Comparison of ENCODE assay signal across 8 mouse cellular contexts in genomic region chr3:96263558-96264403, GRCm38 (mm10). TPM values are rescaled to one million over a fixed set of nuclear protein-coding genes. Genes with fewer than 3 reads are reported as not detected.
DNase-seq lines count a peak whose midpoint lies in the region; ATAC-seq and TF ChIP-seq lines count a peak whose summit lies in the region.

No protein-coding gene starts in this region.

- no peaks in the 10 kb centered on the region for H3K9me3 ChIP-seq in forebrain, embryonic 12.5 days
- H3K9me3 ChIP-seq in hindbrain, embryonic 15.5 days, result no peaks in the 10 kb centered on the region
- no peaks in the 10 kb centered on the region for H3K9me3 ChIP-seq in liver, embryonic 12.5 days (replicated peaks)

- peak overlapping the region; percentile 85 for H3K9ac ChIP-seq in forebrain, embryonic 12.5 days
- peak overlapping the region; percentile 50 for H3K9ac ChIP-seq in hindbrain, embryonic 15.5 days
- H3K9ac ChIP-seq in liver, embryonic 12.5 days, result peak overlapping the region; percentile 84

- H3K36me3 ChIP-seq in forebrain, embryonic 12.5 days (replicated peaks), result no peaks in the 10 kb centered on the region
- no peaks in the 10 kb centered on the region for H3K36me3 ChIP-seq in hindbrain, embryonic 15.5 days
- no peaks in the 10 kb centered on the region for H3K36me3 ChIP-seq in liver, embryonic 12.5 days

- intact Hi-C loops in left cerebral cortex, adult 2 months (cut with DNase I), result loop anchor here (1.0 to 5.0 kb wide), 3 partner anchors 23 to 206 kb away; partner anchors contain the start of genes Hist2h2aa2, Hist2h2ac, Hist2h2be and Vps45

- ATAC-seq in forebrain, embryonic 12.5 days (ENCODE audit: low FRiP score), result peak; percentile 7
- ATAC-seq in hindbrain, embryonic 15.5 days (ENCODE audit: low FRiP score, low read depth), result peak; percentile 11; the same call in 1 of the 2 replicates
- ATAC-seq in liver, embryonic 12.5 days, result no peak

- no peak for TF ChIP-seq CTCF in left cerebral cortex, adult 2 months (IDR thresholded peaks at IDR 0.05)

- WGBS in forebrain, embryonic 12.5 days, result 5% methylated on average over 27 of the region's 27 CpGs
- WGBS in hindbrain, embryonic 15.5 days, result 2% methylated on average over 27 of the region's 27 CpGs
- WGBS in liver, embryonic 12.5 days (ENCODE audit: insufficient replicate concordance), result 6% methylated on average over 27 of the region's 27 CpGs

- H3K4me1 ChIP-seq in forebrain, embryonic 12.5 days, result peaks cover 33% of the 10 kb centered on the region
- peaks cover 35% of the 10 kb centered on the region for H3K4me1 ChIP-seq in hindbrain, embryonic 15.5 days (replicated peaks)
- H3K4me1 ChIP-seq in liver, embryonic 12.5 days, result peaks cover 64% of the 10 kb centered on the region

- peak overlapping the region; percentile 79 for H3K4me2 ChIP-seq in forebrain, embryonic 12.5 days
- H3K4me2 ChIP-seq in hindbrain, embryonic 15.5 days, result peak overlapping the region; percentile 72
- H3K4me2 ChIP-seq in liver, embryonic 12.5 days, result peak overlapping the region; percentile 74

- DNase-seq in left cerebral cortex, adult 2 months (ENCODE audit: extremely low spot score in 1 of 2, low spot score in 2 of 2), result peak; percentile 38
- DNase-seq in left cerebral cortex, adult 11 months (ENCODE audit: low spot score), result no peak
- peak; percentile 71 for DNase-seq in adrenal gland, postnatal 14 days
- peak; percentile 68 for DNase-seq in neural tube, embryonic 10.5 days (ENCODE audit: extremely low spot score, low spot score)
- DNase-seq in urinary bladder, postnatal 25 days (ENCODE audit: low spot score), result peak; percentile 44

- no peaks in the 10 kb centered on the region for H3K27me3 ChIP-seq in forebrain, embryonic 12.5 days
- H3K27me3 ChIP-seq in hindbrain, embryonic 15.5 days, result no peaks in the 10 kb centered on the region
- H3K27me3 ChIP-seq in liver, embryonic 12.5 days (replicated peaks), result no peaks in the 10 kb centered on the region

- peak overlapping the region; percentile 83 for H3K4me3 ChIP-seq in left cerebral cortex, adult 2 months
- peak overlapping the region; percentile 59 for H3K4me3 ChIP-seq in forebrain, embryonic 12.5 days (replicated peaks)
- H3K4me3 ChIP-seq in hindbrain, embryonic 15.5 days, result peak overlapping the region; percentile 62
- peak overlapping the region; percentile 58 for H3K4me3 ChIP-seq in liver, embryonic 12.5 days

- H3K27ac ChIP-seq in left cerebral cortex, adult 2 months, result peak overlapping the region; percentile 94
- H3K27ac ChIP-seq in forebrain, embryonic 12.5 days, result peak overlapping the region; percentile 99
- peak overlapping the region; percentile 98 for H3K27ac ChIP-seq in hindbrain, embryonic 15.5 days (replicated peaks)
- peak overlapping the region; percentile 98 for H3K27ac ChIP-seq in liver, embryonic 12.5 days

RNA-seq across cellular contexts. Expression of gene Hist2h4, which starts 0.7 kb away (rescaled TPM):
- total RNA-seq in left cerebral cortex, adult 2 months (2021), result 10 to 100 TPM; 26.8 to 31.9 TPM
- total RNA-seq in adrenal gland, postnatal 14 days (2021), result 54.1 and 56.9 TPM in 2 replicates
- 16.1 and 19.5 TPM in 2 replicates for polyA plus RNA-seq in forebrain, embryonic 12.5 days (2016; fragmentation: Nextera tagmentation; extraction: Ambion mirVana)
- polyA plus RNA-seq in hindbrain, embryonic 15.5 days (2015; fragmentation: Nextera tagmentation; extraction: Ambion mirVana), result 4.5 and 6.5 TPM in 2 replicates
- 27.0 and 29.3 TPM in 2 replicates for polyA plus RNA-seq in liver, embryonic 12.5 days (2016; fragmentation: Nextera tagmentation; extraction: Ambion mirVana)

RNA-seq across cellular contexts. Expression of gene Hist2h3b, which starts 4.7 kb away (rescaled TPM):
- 10 to 100 TPM; 32.7 to 45.5 TPM for total RNA-seq in left cerebral cortex, adult 2 months (2021)
- 357 and 406 TPM in 2 replicates for total RNA-seq in adrenal gland, postnatal 14 days (2021)
- polyA plus RNA-seq in forebrain, embryonic 12.5 days (2016; fragmentation: Nextera tagmentation; extraction: Ambion mirVana), result 94.8 and 111 TPM in 2 replicates
- polyA plus RNA-seq in hindbrain, embryonic 15.5 days (2015; fragmentation: Nextera tagmentation; extraction: Ambion mirVana), result 12.2 and 19.7 TPM in 2 replicates
- 99.1 and 113 TPM in 2 replicates for polyA plus RNA-seq in liver, embryonic 12.5 days (2016; fragmentation: Nextera tagmentation; extraction: Ambion mirVana)

RNA-seq across cellular contexts. Expression of gene Hist2h2bb, which starts 5.8 kb away (rescaled TPM):
- total RNA-seq in left cerebral cortex, adult 2 months (2021), result 100 to 1,000 TPM; 136 to 154 TPM
- 370 and 432 TPM in 2 replicates for total RNA-seq in adrenal gland, postnatal 14 days (2021)
- 22.9 and 28.6 TPM in 2 replicates for polyA plus RNA-seq in forebrain, embryonic 12.5 days (2016; fragmentation: Nextera tagmentation; extraction: Ambion mirVana)
- 3.0 and 4.2 TPM in 2 replicates for polyA plus RNA-seq in hindbrain, embryonic 15.5 days (2015; fragmentation: Nextera tagmentation; extraction: Ambion mirVana)
- 23.6 and 31.6 TPM in 2 replicates for polyA plus RNA-seq in liver, embryonic 12.5 days (2016; fragmentation: Nextera tagmentation; extraction: Ambion mirVana)

RNA-seq across cellular contexts. Expression of gene Hist2h3c1, which starts 17.3 kb away (rescaled TPM):
- total RNA-seq in left cerebral cortex, adult 2 months (2021), result not detected
- 3.1 and 3.8 TPM in 2 replicates for total RNA-seq in adrenal gland, postnatal 14 days (2021)
- not detected in 2 replicates for polyA plus RNA-seq in forebrain, embryonic 12.5 days (2016; fragmentation: Nextera tagmentation; extraction: Ambion mirVana)
- 0.27 TPM in 1 of 2 replicates, not detected in the other for polyA plus RNA-seq in hindbrain, embryonic 15.5 days (2015; fragmentation: Nextera tagmentation; extraction: Ambion mirVana)
- 2.7 and 3.0 TPM in 2 replicates for polyA plus RNA-seq in liver, embryonic 12.5 days (2016; fragmentation: Nextera tagmentation; extraction: Ambion mirVana)

RNA-seq across cellular contexts. Expression of gene Hist2h2aa1, which starts 18.5 kb away (rescaled TPM):
- 10 to 100 TPM in 1 of 2 experiments, not detected in 1; 19.2 TPM for total RNA-seq in left cerebral cortex, adult 2 months (2021)
- total RNA-seq in adrenal gland, postnatal 14 days (2021), result 53.5 and 61.0 TPM in 2 replicates
- 18.5 and 21.0 TPM in 2 replicates for polyA plus RNA-seq in forebrain, embryonic 12.5 days (2016; fragmentation: Nextera tagmentation; extraction: Ambion mirVana)
- 17.3 and 22.4 TPM in 2 replicates for polyA plus RNA-seq in hindbrain, embryonic 15.5 days (2015; fragmentation: Nextera tagmentation; extraction: Ambion mirVana)
- 23.9 and 29.2 TPM in 2 replicates for polyA plus RNA-seq in liver, embryonic 12.5 days (2016; fragmentation: Nextera tagmentation; extraction: Ambion mirVana)
